Mouse (Mus musculus) E14TG2a.4 (cell line): Measurements from ENCODE around the gene Tcf7l1.

Source experiments
- H3K27me3 ChIP-seq: 2 replicates; pipeline ENCODE4 v1.6.1; 2014; ENCODE audit warnings: low read length, control low read depth; ENCODE audit not compliant: insufficient read depth
- H3K36me3 ChIP-seq: 2 replicates; pipeline ENCODE4 v1.6.1; 2014; ENCODE audit warnings: low read length, control low read depth; ENCODE audit not compliant: insufficient read depth
- H3K4me1 ChIP-seq: replicated peaks from 2 replicates; pipeline ENCODE4 v1.6.1; 2014; ENCODE audit warnings: low read depth, low read length, control low read depth
- H3K4me3 ChIP-seq: replicated peaks from 2 replicates; pipeline ENCODE4 v1.5.1; 2014; ENCODE audit warnings: mild to moderate bottlenecking, low read length
- H3K9me3 ChIP-seq: 2 replicates; pipeline ENCODE4 v1.6.1; 2014; ENCODE audit warnings: low read length, control low read depth
- CTCF ChIP-seq: conservative IDR thresholded peaks from 2 replicates; pipeline ENCODE4 v1.5.1; 2014; ENCODE audit warnings: low read length
- NANOG ChIP-seq: IDR thresholded peaks from 2 replicates; pipeline ENCODE4 v1.6.1; 2014; ENCODE audit warnings: borderline replicate concordance, low read length, mixed read lengths
- POU5F1 ChIP-seq: IDR thresholded peaks from 2 replicates; pipeline ENCODE4 v1.6.1; 2014; ENCODE audit warnings: low read length, borderline replicate concordance

The Tcf7l1 gene

DNA sequence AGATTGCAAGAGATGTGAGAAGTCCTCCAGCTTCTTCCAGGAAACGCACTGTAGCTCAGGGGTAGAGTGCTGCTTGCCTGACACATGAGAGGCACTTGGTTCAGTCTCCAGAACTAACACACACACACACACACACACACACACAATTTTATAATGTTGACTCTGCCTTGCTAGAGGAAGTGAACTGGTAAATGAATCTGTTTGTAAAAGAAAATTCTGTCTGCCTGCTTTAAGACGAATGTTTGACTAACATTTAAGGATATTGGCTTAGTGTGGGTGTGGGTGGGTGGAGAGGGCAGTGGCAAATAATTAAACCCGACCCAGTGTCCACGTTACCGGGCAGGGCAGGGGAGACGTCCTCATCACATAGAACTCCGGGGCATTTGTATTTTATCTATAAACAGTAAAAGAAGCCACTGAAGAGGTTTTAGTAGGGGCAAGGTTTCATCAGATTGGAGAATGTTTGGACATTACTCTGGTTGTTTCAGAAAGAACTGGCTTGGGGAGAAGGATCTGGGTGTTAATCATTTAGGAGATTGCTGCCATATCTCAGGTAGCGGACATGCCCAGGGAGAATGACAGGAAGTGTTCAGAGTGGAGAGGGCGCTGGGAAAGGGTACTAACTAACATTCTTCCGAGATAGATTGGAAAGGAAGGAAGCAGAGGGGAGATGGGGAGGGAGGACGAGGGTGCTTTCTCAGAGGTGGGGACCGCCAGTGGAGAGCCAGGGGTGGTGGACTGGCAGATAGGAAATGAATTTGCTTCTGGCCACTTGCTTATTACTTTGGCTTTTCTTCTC lies 169.1 kb downstream of the Tcf7l1 start:
- no peaks in the 10 kb centered on the region for H3K9me3 ChIP-seq
- peaks cover 44% of the 10 kb centered on the region for H3K4me1 ChIP-seq
- peaks cover 10% of the 10 kb centered on the region for H3K36me3 ChIP-seq
- H3K27me3 ChIP-seq = no peaks in the 10 kb centered on the region
- TF ChIP-seq CTCF (no peak), NANOG (no peak), POU5F1 (no peak)
- no peak overlapping the region for H3K4me3 ChIP-seq

DNA sequence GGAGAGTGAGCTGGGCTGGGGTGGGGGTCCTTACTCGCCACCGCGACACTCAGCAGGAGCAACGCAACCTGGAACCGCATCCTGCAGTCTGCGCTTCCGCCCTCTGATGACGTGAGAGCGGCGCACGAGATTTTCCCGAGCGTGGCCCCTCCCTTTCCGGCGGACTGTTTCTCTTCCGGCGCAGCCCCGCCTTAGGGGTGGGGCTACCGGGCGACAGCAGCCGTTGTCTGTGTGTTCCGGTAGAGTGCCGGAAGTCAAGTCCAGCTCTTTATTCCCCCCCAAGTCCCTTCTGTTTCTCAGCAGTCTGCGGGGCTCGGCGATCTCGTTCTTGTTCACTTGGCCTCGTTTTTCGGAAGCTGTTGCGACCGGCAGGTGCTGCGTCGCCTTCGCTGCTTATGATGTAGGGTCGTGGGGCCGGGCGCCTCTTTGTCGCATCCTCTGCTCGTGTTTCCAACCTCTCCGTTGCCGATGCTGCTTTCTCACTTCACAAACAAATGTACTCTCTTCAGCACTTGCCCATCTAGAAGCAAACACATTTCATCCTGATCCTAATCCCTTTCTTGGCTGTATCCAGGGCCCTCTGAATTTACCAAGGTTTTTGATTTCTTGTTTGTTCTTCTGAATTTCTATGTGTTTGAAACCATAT lies 172.3 kb downstream of the Tcf7l1 start, which contains the start of gene Tgoln1:
TSS of gene Tgoln1 (minus strand) at position 358 of the 646 bp plus-strand sequence.
- H3K4me3 ChIP-seq = peak within 1 kb of the TSS; percentile 96
- H3K27me3 ChIP-seq = no peaks in the 10 kb centered on the region
- peaks cover 40% of the 10 kb centered on the region for H3K36me3 ChIP-seq
- TF ChIP-seq CTCF (no peak), NANOG (no peak), POU5F1 (no peak)
- H3K9me3 ChIP-seq = no peaks in the 10 kb centered on the region
- peaks cover 52% of the 10 kb centered on the region for H3K4me1 ChIP-seq

DNA sequence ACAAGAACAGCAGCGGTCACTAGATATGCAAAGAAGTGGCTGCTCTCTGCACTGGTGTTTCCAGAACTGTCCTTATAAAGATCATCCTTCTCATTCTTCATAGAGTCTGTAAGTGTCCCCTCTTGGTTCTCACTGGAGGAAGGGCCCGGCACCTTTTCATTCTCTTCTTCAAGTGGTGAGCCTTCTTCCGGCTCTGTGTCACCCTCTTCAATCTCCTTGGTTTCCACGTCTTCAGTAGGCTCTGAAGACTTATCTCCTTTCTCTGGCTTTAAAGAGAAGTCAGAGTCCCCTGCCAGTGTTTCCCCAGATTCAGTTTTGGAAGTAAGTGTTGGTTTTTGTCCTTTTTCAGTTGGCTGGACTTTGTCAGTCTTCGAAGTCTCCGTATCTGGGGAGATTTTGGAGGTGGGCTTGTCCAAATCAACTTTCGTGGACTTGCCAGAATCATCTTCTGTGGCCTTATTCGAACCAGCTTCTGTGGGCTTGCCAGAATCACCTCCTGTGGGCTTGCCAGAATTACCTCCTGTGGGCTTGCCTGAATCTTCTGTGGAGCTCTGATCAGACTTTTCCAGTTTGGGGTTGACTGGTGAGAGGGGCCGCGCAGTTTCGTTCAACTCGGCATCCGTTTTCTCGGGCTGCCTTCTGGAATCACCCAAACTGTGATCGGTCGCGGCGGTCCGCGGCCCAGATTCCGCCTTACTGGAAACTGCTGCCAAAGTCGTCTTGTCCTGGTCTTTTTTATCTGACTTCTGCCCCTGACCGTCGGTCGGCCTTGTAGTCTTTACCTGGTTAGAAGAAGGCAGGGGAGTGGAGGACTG lies 173.3 kb downstream of the Tcf7l1 start:
- TF ChIP-seq POU5F1 (no peak), CTCF (no peak), NANOG (no peak)
- Histone ChIP-seq H3K36me3 (peaks cover 50% of the 10 kb centered on the region), H3K27me3 (no peaks in the 10 kb centered on the region), H3K9me3 (no peaks in the 10 kb centered on the region), H3K4me3 (peak overlapping the region; percentile 96), H3K4me1 (peaks cover 47% of the 10 kb centered on the region)

DNA sequence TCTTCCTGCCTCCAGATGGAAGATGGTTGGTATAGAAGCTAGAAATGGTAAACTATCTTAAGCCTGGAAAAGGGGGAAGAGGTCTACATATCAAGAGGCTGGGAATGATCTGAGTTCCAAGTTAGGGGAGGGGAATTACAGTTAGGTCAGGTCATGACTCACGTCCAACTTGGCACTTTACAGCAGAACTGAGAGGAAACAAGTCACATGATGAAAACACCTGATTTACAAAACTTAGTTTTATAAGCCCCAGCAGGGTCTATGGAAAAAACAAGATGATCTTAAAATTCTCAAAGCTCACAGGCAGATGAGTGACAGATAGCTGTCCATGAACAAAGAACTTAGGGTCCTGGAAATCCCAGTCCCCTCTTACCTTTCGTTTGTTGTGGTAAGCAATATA lies 173.9 kb downstream of the Tcf7l1 start:
- Histone ChIP-seq H3K4me3 (peak overlapping the region; percentile 96), H3K36me3 (peaks cover 56% of the 10 kb centered on the region), H3K9me3 (no peaks in the 10 kb centered on the region), H3K27me3 (no peaks in the 10 kb centered on the region), H3K4me1 (peaks cover 44% of the 10 kb centered on the region)
- no peak for TF ChIP-seq NANOG

DNA sequence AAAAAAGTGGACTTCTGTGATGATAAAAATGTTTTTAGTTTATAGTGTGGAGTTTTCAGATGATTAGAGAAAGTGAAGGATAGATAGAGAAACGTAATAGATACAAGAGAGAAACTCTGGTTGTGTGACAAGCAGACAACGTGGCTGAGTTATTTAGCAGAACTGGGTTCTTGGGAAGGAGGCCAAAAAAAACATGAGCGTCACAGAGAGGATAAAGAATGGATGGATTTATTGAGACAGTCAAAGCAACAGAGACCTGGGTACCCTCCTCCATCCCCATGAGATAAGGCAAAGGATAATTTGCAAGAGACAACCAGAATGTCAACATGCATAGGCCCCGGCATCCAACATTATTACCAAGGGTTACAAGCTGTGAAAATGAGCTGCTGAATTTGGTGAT lies 178.8 kb downstream of the Tcf7l1 start:
- Histone ChIP-seq H3K27me3 (no peaks in the 10 kb centered on the region), H3K4me1 (peaks cover 19% of the 10 kb centered on the region), H3K4me3 (no peak overlapping the region), H3K9me3 (no peaks in the 10 kb centered on the region), H3K36me3 (peaks cover 97% of the 10 kb centered on the region)
- no peak for TF ChIP-seq POU5F1

DNA sequence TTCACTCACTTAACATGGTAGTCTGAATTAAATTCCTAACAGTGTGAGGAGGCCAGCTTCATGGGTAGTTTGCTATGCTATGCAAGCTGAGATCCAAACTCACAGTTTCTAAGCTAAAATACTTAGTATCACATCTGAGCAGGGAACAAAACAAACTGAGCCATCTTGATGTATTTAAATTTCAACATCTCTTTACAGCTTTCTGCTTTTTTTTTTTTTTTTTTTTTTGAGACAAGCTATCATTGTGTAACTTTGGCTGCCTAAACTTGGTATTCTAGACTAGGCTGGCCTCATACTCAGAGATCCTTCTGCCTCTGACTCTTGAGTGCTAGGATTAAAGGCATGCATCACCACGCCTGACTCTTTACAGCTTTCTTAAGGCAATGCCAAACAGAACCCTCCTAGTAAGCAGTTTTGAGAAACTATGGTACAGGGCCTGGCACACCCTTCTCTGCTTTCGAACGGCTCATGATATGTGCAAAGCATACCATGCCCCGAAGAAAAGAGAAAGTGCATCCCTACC lies 180.3 kb downstream of the Tcf7l1 start:
- H3K9me3 ChIP-seq = no peaks in the 10 kb centered on the region
- H3K36me3 ChIP-seq = peaks cover 97% of the 10 kb centered on the region
- peaks cover 11% of the 10 kb centered on the region for H3K4me1 ChIP-seq
- no peaks in the 10 kb centered on the region for H3K27me3 ChIP-seq
- H3K4me3 ChIP-seq = no peak overlapping the region
- TF ChIP-seq CTCF (no peak), NANOG (no peak), POU5F1 (no peak)

DNA sequence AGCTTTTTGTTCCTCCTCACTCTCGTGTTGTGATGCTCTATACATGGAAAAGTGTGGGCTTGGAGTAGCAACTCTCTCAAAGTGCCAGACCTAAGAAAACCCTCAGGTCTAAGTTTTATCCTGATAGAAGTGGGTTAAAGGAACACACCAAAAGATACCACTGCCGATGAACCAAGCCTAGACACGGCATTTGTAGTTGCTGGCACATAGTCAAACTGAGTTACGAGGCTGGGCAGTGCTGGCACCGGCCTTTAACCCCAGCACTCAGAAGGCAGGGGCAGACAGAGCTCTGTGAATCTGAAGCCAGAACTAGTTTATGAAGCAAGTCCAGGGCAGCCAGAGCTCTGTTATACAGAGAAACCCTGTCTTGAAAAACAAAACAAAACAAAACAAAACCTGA lies 181.4 kb downstream of the Tcf7l1 start:
- Histone ChIP-seq H3K4me1 (peaks cover 7% of the 10 kb centered on the region; the same call in 1 of the 2 replicates), H3K36me3 (peaks cover 97% of the 10 kb centered on the region), H3K27me3 (no peaks in the 10 kb centered on the region), H3K9me3 (no peaks in the 10 kb centered on the region), H3K4me3 (no peak overlapping the region)
- no peak for TF ChIP-seq POU5F1

DNA sequence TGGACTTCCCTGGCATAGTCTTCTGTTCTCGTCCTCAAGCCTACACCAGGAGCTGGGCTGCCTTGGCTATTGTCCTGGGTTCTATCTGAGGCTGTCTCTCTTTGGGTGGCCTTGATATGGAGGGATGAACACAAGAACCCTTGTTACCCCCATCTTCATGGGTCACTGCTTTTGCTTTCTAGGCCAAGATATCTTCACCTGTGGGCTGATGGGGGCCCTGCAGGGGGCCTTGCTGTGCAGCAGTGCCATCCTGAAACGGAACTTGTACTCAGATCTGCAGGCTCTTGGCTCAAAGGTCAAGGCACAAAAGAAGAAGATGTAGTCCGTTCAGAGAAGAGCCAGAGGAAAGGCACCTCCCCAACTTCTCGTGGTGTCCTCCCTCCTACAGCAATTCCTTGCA lies 182.0 kb downstream of the Tcf7l1 start:
- H3K9me3 ChIP-seq = no peaks in the 10 kb centered on the region
- H3K27me3 ChIP-seq = no peaks in the 10 kb centered on the region
- H3K36me3 ChIP-seq = peaks cover 98% of the 10 kb centered on the region
- TF ChIP-seq NANOG (no peak), CTCF (no peak), POU5F1 (no peak)
- H3K4me3 ChIP-seq = no peak overlapping the region
- peaks cover 7% of the 10 kb centered on the region; the same call in 1 of the 2 replicates for H3K4me1 ChIP-seq

DNA sequence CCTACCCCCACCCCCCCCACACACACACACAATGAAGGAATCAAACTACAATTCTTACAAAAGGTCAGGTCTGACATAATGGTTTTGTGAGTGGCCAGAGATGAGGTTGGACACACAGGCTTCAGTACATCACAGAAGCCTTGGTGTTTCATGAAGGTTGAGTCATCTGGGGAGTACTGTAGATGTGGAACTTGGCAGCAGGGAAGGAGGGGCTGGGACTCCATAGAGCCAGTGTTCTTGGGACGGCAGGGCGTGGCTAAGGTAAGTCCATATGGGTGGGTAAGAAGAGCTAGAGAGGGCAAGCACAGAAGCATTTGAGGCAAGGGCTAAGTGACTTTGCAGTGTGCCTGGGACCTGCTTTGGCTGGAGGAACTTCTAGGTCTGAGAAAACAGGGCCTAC lies 185.0 kb downstream of the Tcf7l1 start:
- peaks cover 74% of the 10 kb centered on the region for H3K36me3 ChIP-seq
- TF ChIP-seq NANOG = no peak
- no peak for TF ChIP-seq POU5F1
- TF ChIP-seq CTCF = no peak
- H3K27me3 ChIP-seq = no peaks in the 10 kb centered on the region
- no peak overlapping the region for H3K4me3 ChIP-seq
- no peaks in the 10 kb centered on the region for H3K9me3 ChIP-seq
- H3K4me1 ChIP-seq = peaks cover 29% of the 10 kb centered on the region
